Mouse (Mus musculus): ENCODE measurements at regions not wholly inside any gene's neighbourhood (a gene's known extent, or its start where the extent isn't known, plus 50 kb on each side); places are given as distances from the start of the nearest gene placed in this dataset.

- no peak for DNase-seq (ENCODE audit: low spot score in 2 of 2)
Observed at GRCm38 (mm10) chr12:106568541-106569085, 558.6 kb downstream of the Vrk1 start.

- DNase-seq (ENCODE audit: low spot score in 2 of 2), result no peak
Observed at GRCm38 (mm10) chr12:106572956-106573355, 562.9 kb downstream of the Vrk1 start.

GRCm38 (mm10) chr12:106582760-106583159, 572.7 kb downstream of the Vrk1 start:
- no peak for DNase-seq (ENCODE audit: low spot score in 2 of 2)

DNA sequence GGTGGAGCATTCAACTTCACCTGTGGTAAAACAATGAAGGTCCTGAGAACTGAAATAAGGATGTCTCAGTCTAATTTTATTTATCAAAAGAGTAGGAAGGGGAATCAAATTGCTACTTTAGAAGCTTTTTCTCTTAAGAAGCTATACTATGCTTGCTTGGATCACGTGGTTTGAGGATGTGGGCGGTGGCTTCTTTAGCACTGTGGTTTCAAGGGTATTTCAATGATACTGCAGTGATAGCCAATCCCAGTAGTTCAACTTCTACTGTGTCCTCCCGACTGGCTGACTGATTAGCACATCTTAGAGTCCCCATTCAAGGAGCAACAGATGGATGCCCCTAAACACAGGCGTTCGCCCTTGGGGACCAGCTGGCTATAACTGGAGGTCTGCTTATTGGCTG, 575.6 kb downstream of the Vrk1 start:
- no peak for DNase-seq (ENCODE audit: low spot score in 2 of 2)

GRCm38 (mm10) chr12:106592686-106593085, 582.7 kb downstream of the Vrk1 start:
- DNase-seq (ENCODE audit: low spot score in 2 of 2), result no peak

DNA sequence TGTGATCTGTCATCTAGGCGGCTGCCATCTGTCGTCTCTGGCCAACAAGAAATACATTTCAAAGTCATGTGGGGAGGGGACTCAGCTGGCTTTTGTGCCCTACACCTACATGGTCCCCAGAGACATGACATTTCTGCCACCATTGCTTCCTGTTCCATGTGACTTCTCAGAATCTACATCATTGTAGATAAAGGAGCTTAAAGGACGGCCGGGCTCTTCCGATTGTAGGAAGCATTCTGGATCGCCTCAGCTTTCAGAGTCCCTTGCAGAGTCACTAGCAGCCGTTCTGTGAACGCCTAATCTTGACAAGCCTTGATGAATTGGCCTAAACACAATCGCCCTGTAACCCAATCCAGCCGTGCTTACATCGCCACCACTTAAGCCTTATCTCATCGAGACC, 587.6 kb downstream of the Vrk1 start:
- DNase-seq (ENCODE audit: low spot score in 2 of 2), result no peak

DNA sequence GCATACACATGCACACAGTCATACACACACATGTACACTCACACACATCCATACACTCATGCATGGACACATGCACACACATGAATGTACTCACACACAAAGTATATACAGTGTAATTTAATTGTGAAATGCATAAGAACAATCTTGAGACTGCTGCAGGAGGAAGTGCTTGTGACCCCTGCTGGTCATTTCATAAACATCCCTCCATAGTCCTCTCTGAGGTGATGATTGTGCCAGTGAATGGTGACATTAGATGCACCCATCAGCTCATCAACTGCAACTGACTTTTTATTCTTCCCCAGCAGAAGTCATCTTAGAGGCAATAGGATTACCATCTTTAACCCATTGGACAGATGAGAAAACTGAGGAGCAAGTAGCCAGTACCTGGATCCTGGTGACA, 597.2 kb downstream of the Vrk1 start:
- no peak for DNase-seq (ENCODE audit: low spot score in 2 of 2)

GRCm38 (mm10) chr12:106607655-106608337, 597.8 kb downstream of the Vrk1 start:
- no peak for DNase-seq (ENCODE audit: low spot score in 2 of 2)

DNA sequence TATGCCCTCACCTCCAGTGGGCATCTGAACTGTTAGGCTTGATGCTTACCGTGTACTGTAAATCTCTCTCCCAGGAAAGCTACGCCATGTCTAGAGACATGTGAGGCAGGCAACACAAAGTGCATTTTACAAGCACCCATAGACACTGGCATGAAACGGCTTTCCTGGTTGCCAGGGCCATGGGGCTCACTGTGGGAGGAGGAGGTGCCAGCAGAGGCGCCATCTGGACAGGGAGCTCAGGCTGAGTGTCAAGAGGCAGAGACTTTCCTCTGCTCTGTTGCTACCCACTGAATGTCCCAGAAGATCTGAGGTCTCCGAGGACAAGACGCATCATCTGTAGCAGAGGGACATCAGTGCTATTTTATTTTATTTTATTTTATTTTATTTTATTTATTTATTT, 608.7 kb downstream of the Vrk1 start:
- DNase-seq (ENCODE audit: low spot score in 2 of 2), result no peak

DNA sequence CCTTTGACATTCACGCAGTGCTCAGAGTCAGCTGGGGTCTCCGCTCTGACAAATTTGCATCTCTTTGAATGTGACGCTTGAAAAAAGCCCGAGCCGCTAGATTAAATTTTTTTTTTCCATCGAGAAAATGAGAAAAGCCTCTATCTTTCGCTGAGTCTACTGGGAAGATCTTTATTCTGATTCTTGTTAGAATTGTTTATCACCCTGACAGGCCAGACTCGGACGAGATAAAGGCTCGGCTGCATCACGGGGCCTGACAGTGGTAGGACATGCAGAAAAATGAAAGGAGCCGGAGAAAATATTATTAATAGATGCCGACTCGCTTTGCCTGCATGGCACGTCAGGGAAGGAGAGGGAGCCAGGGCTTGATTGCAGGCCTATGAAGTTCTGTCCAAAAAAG, 616.8 kb downstream of the Vrk1 start:
- DNase-seq (ENCODE audit: low spot score in 2 of 2), result no peak

- DNase-seq (ENCODE audit: low spot score in 2 of 2), result no peak
Observed at GRCm38 (mm10) chr12:106632566-106632965, 622.5 kb downstream of the Vrk1 start.

- DNase-seq (ENCODE audit: low spot score in 2 of 2), result no peak
Observed at GRCm38 (mm10) chr12:106633096-106633495, 623.1 kb downstream of the Vrk1 start.

- DNase-seq (ENCODE audit: low spot score in 2 of 2), result no peak
Observed at GRCm38 (mm10) chr12:106658317-106658716, 648.3 kb downstream of the Vrk1 start.

DNA sequence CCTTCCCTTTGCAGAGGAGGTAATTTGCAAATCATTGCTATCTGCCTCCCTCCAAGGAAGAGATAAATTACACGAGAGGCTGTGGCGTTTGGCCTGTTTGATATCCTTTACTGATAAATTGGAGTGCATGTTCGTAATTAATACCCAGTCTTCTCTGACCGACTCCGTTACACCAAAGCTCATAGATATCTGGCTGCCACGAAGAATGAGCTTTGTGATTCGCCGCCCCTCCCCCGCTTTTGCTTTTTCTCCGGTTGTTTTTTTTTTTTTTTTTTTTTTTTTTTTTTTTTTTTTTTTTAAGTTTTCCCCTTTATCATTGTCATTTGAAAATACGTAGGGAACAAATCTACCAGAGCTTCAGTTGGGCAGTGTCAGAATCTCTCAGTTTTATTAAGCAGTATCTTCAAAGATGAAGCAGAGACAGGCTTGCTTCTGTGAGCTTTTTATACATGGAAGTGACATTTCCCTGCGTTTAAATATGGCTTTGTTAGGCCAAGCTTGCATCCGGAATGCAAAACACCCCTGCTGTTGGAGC, 663.3 kb downstream of the Vrk1 start:
- DNase-seq (ENCODE audit: low spot score in 2 of 2), result no peak

- DNase-seq (ENCODE audit: low spot score in 2 of 2), result no peak
Observed at GRCm38 (mm10) chr12:106674741-106675140, 664.7 kb downstream of the Vrk1 start.

- no peak for DNase-seq (ENCODE audit: low spot score in 2 of 2)
Observed at GRCm38 (mm10) chr12:106676136-106676535, 666.1 kb downstream of the Vrk1 start.

- DNase-seq (ENCODE audit: low spot score in 2 of 2), result no peak
Observed at GRCm38 (mm10) chr12:106676566-106676965, 666.5 kb downstream of the Vrk1 start.

DNA sequence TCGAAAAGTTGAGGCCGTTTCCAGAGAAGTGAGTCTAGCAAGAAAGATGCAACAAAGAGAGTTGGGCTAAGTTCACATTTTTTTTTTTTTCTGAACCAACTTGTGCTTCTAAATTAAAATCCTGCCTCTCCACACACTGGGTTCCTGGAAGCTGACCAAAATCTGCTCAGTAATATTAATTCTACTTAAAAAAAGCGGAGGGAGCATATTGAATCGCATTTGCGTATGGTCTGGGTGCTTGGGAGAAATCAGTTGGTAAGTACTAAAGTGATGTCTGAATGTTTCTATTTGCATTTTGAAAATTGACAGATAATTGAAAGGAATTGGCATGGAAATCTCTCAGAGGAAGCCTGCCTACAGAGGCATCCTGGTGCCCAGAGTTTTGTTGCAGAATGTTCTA, 676.0 kb downstream of the Vrk1 start:
- no peak for DNase-seq (ENCODE audit: low spot score in 2 of 2)

DNA sequence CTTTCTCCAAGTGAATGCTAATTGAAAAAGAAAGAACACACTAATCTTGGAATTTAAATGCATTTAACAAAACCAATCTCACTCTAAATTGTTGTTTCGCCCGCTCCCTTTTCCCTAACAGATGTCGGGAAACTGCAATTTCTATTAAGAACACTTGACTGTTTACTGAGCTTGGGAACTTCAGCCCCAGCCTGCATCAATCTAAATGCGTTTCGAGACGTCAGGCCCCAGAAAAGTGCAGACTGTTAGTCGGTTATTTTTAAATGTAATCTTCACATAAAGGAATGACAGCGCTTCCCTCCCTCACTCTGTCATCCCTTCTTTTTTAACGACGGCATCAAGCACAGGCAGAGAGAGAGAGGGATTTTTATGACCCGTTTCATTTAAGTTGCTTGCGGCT, 677.7 kb downstream of the Vrk1 start:
- no peak for DNase-seq (ENCODE audit: low spot score in 2 of 2)

GRCm38 (mm10) chr12:106688156-106688740, 678.2 kb downstream of the Vrk1 start:
- no peak for DNase-seq (ENCODE audit: low spot score in 2 of 2)

DNA sequence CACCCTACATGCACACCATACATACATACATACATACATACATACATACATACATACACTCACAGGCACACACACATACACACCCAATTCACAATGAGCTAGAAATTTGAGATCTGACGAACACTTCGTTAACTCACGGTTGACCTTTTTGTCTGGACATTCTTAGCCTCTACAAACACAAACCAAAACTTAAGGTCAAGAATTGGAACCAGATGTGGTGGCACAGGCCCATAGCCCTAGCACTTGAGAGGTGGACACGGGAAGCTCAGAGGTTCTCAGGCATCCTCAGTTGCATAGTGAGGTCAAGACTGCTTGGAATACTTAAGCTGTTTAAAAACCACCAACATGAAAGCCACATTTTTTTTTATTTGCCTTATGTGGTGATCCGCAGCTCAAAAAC, 692.9 kb downstream of the Vrk1 start:
- no peak for DNase-seq (ENCODE audit: low spot score in 2 of 2)

DNA sequence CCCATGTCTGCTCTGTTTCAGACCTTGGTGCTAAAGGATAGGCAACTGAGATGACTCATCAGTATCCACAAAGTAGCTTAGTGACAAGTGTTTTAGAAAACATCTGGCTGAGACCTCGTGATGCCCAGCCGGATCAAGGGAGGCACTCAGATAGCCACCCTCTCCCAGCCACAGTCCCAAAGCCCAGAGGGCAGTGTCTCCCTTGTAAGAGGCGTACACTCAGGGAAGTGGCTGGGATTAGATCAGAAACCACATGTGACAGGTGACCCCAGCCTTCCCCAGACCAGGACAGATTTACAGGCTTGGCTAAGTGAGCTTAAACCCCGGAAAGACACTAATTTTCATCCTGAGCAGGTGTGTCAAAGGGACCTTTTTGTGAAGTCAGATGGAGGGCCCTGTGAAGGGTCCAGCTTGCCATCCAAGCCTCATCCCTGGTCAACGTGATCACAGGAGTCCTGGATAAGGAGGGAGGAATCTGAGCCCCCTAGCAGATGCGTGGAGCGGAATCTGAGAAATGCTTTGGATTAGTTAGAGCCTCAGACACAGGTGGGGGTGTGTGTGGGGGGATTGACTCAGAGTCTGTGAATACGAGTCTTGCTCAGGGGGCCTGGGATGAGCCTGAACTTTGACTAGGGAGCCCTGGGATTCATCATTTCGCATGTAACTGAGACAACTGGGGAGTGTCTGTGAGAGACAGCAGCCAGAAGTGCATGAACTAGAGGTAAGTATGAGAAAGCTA, 711.4 kb downstream of the Vrk1 start:
- DNase-seq (ENCODE audit: low spot score in 2 of 2), result no peak

GRCm38 (mm10) chr12:106722010-106722362, 712.0 kb downstream of the Vrk1 start:
- no peak for DNase-seq (ENCODE audit: low spot score in 2 of 2)

All from urinary bladder, postnatal 4 days (tissue).